Mouse (Mus musculus): Measurements from ENCODE around the gene Isy1. TPM values are rescaled to one million over a fixed set of nuclear protein-coding genes. Genes with fewer than 3 reads are reported as not detected.
"Not testable (repeated sequence)": the region's sequence is repeated elsewhere in the genome, so short reads cannot be mapped to it uniquely, and the experiment has no call there.

Isy1 gene
- polyA plus RNA-seq, 2 experiments from 2014 or later: 86.8 to 89.1 TPM

DNA sequence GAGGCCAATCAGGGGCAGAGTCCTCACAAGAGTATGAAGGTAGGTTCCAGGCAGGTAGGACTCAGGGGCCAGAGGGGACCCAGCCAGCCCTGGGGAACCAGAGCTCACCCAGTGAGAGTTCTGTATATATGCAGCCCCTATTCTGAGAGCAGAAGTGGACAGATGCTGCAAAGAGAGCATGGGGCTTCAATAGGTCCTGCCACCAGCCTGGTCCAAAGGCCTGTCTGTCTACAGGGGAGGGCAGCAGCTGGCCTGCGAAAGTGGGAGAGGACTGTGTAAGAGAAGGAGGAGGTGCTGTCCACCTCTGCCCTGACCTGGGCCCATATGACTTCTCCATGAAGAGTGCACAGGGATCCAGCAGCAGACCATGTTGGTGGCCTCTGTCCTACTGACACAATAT, 61.9 kb downstream of the Isy1 start:
- no peak for ATAC-seq

GRCm38 (mm10) chr6:87775588-87776245, 62.9 kb downstream of the Isy1 start:
- no peak for ATAC-seq

DNA sequence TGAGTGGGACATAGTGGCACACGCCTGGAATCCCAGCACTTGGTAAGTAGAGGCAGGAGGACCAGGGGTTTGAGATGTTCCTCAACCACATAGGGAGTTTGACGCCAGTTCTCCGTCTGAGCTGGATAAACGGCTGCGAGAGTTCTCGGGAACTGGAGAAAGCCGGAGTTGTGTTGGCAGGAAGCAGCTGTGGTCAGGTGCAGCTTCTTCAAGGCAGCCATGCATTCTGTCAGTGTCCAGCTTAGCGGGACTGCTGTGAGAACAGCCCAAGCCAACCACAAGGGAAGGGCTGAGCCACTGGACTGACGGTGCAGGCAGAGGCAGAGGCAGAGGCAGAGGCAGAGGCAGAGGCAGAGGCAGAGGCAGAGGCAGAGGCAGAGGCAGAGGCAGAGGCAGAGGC, 63.7 kb downstream of the Isy1 start:
- no peak for ATAC-seq

DNA sequence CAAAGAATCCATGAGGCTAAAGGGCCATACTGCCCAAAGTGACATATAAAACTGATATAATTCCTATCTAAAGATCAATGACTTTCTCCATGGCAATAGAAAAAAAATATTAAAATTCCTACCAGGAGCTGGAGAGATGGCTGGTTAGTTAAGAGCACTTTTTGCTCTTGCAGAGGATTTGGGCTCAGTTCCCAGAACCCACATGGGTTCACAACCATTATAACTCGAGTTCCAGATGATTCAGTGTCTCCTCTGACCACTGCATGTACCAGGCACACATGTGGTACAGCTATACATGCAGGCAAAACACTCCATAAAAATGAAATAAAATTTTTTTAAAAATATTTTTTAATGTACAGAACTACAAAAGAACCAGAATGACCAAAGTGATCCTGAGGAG, 64.1 kb downstream of the Isy1 start:
- ATAC-seq: no peak

DNA sequence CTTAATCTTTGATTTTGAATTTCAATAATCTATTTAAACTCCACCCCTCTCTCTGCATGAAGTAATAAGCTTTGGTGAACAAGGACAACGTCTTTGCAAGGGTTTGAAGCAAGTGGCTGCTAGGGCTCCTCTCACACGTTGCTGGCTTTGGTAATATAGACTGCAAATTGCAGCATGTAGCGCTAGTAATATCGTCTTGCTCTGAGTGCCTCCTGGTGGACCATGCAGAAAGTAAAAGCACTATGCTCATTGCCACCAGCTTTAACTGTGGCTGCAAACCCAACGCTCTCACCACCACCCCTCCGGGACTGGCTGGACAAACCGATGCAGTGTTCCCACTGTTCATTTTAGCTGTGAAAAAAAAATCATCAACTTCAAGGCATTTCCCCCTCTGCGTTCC, 68.0 kb downstream of the Isy1 start:
- ATAC-seq: no peak

DNA sequence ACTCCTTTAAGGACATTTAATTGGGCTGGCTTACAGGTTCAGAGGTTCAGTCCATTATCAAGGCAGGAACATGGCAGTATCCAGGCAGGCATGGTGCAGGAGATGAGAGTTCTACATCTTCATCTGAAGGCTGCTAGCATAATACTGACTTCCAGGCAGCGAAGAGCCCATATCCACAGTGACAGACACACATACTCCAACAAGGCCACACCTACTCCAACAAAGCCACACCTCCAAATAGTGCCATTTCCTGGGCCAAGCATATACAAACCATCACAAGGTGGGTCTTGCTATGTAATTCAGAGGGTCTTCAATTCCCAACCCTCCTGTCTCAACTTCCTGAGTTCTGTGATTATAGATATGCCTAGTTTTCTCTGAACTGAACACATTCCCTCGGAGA, 74.3 kb downstream of the Isy1 start:
- ATAC-seq: not testable (repeated sequence)

Other genes with a start within 250 kb of the Isy1 start
- under 1 TPM in 1 of 2 experiments, not detected in 1; 0.32 TPM for gene Prokr1, start 248.1 kb downstream of the Isy1 start, polyA plus RNA-seq (2017; shearing (Covaris generic))
- 1 to 10 TPM; 2.9 to 5.6 TPM for gene Aplf, start 166.6 kb downstream of the Isy1 start, polyA plus RNA-seq (2017; shearing (Covaris generic))
- under 1 TPM in 1 of 2 experiments, not detected in 1; 0.58 TPM for gene Efcc1, start 107.9 kb downstream of the Isy1 start, polyA plus RNA-seq (2017; shearing (Covaris generic))
- gene Gp9, start 60.7 kb downstream of the Isy1 start, polyA plus RNA-seq (2017; shearing (Covaris generic)): not detected
- 10 to 100 TPM; 10.1 to 12.7 TPM for gene Rab43, start 26.6 kb downstream of the Isy1 start, polyA plus RNA-seq (2017; shearing (Covaris generic))
- gene Gm45140, start 3.0 kb downstream of the Isy1 start, polyA plus RNA-seq (2017; shearing (Covaris generic)): 1 to 10 TPM; 3.7 to 5.3 TPM
- 1,000 to 10,000 TPM in 1 of 2 experiments, 100 to 1,000 TPM in 1; 984 to 1,123 TPM for gene Cnbp, start 12.3 kb upstream of the Isy1 start, polyA plus RNA-seq (2017; shearing (Covaris generic))
- gene Copg1, start 49.0 kb upstream of the Isy1 start, polyA plus RNA-seq (2017; shearing (Covaris generic)): 100 to 1,000 TPM; 111 to 171 TPM
- gene Hmces, start 75.1 kb upstream of the Isy1 start, polyA plus RNA-seq (2017; shearing (Covaris generic)): 10 to 100 TPM; 38.6 to 48.4 TPM
- not detected for gene H1fx, start 142.8 kb upstream of the Isy1 start, polyA plus RNA-seq (2017; shearing (Covaris generic))
- gene Rab7, start 206.5 kb upstream of the Isy1 start, polyA plus RNA-seq (2017; shearing (Covaris generic)): 100 to 1,000 TPM; 264 to 299 TPM
- 100 to 1,000 TPM; 108 to 117 TPM for gene Rpn1, start 245.7 kb upstream of the Isy1 start, polyA plus RNA-seq (2017; shearing (Covaris generic))